Mouse (Mus musculus) lung, embryonic 15.5 days (tissue): ENCODE results near the gene Morn4. TPM values are rescaled to one million over a fixed set of nuclear protein-coding genes. Genes with fewer than 3 reads are reported as not detected.

Source experiments
- ATAC-seq: fragments of 200-750 bp; cut with Nextera tagmentation; 2 replicates; pipeline ENCODE4 v1.8.0; 2017; ENCODE audit warnings: moderate number of reproducible peaks, borderline replicate concordance; ENCODE audit not compliant: low FRiP score, low TSS enrichment; ENCODE audit errors: extremely low read depth
- H3K27ac ChIP-seq: fragments of 300-500 bp; sonication (generic); 2 replicates; pipeline ENCODE4 v1.5.1; 2015; ENCODE audit warnings: moderate library complexity, mild to moderate bottlenecking, inconsistent platforms
- H3K27me3 ChIP-seq: fragments of 300-500 bp; sonication (generic); 2 replicates; pipeline ENCODE4 v1.6.1; 2015; ENCODE audit warnings: inconsistent platforms
- H3K36me3 ChIP-seq: fragments of 300-500 bp; sonication (generic); 2 replicates; pipeline ENCODE4 v1.6.1; 2015; ENCODE audit warnings: inconsistent platforms
- H3K4me1 ChIP-seq: fragments of 300-500 bp; sonication (generic); 2 replicates; pipeline ENCODE4 v1.6.1; 2015; ENCODE audit warnings: inconsistent platforms
- H3K4me2 ChIP-seq: fragments of 300-500 bp; sonication (generic); 2 replicates; pipeline ENCODE4 v1.6.1; 2015; ENCODE audit warnings: inconsistent platforms, mild to moderate bottlenecking, moderate library complexity
- H3K4me3 ChIP-seq: fragments of 300-500 bp; sonication (generic); 2 replicates; pipeline ENCODE4 v1.5.1; 2015; ENCODE audit warnings: mild to moderate bottlenecking, inconsistent platforms
- H3K9ac ChIP-seq: fragments of 300-500 bp; sonication (generic); 2 replicates; pipeline ENCODE4 v1.6.1; 2015; ENCODE audit warnings: inconsistent platforms
- H3K9me3 ChIP-seq: fragments of 300-500 bp; sonication (generic); 2 replicates; pipeline ENCODE4 v1.6.1; 2016; ENCODE audit warnings: inconsistent platforms
- WGBS: fragments of 180-500 bp; shearing (Covaris S2); methylation state at CpG from one replicate; pipeline ENCODE4 v1.1.7; 2015; 5-methylcytosine and 5-hydroxymethylcytosine counted together
- polyA plus RNA-seq: library from polyadenylated mRNA; unstranded; fragments of >200 nt; fragmentation: Nextera tagmentation; extraction: Ambion mirVana; gene quantifications from 2 replicates; pipeline ENCODE4 v1.2.1, GENCODE M21; 2015

Morn4 gene
- polyA plus RNA-seq, 1 experiment from 2014 or later = 21.1 TPM

- 0 out of 2 replicates have a peak, but pooled peaks cover 4% of the 10 kb centered on the region for H3K4me1 ChIP-seq
- no peaks in the 10 kb centered on the region for H3K9me3 ChIP-seq
- H3K27me3 ChIP-seq = no peaks in the 10 kb centered on the region
- H3K4me2 ChIP-seq = no peak overlapping the region
- no peak overlapping the region for H3K9ac ChIP-seq
- 62% methylated on average over 6 of the region's 6 CpGs for WGBS
- ATAC-seq = no peak
- no peak overlapping the region for H3K27ac ChIP-seq
- no peaks in the 10 kb centered on the region for H3K36me3 ChIP-seq
- H3K4me3 ChIP-seq = no peak overlapping the region
Observed at GRCm38 (mm10) chr19:42056719-42057409, 29.3 kb downstream of the Morn4 start.

GRCm38 (mm10) chr19:42055881-42056280 is 30.3 kb downstream of the Morn4 start:
- Histone ChIP-seq H3K36me3 (no peaks in the 10 kb centered on the region), H3K4me3 (no peak overlapping the region), H3K27ac (no peak overlapping the region), H3K9ac (no peak overlapping the region), H3K27me3 (no peaks in the 10 kb centered on the region), H3K4me1 (0 out of 2 replicates have a peak, but pooled peaks cover 4% of the 10 kb centered on the region), H3K9me3 (no peaks in the 10 kb centered on the region), H3K4me2 (no peak overlapping the region)
- WGBS = 88% methylated on average over 2 of the region's 2 CpGs
- no peak for ATAC-seq

GRCm38 (mm10) chr19:42054255-42054654 is 31.9 kb downstream of the Morn4 start:
- no peak for ATAC-seq
- H3K4me3 ChIP-seq = no peak overlapping the region
- H3K27ac ChIP-seq = 0 out of 2 replicates have a peak overlapping the region, but pooled peaks have one; percentile 2
- WGBS = 55% methylated on average over 6 of the region's 6 CpGs
- H3K9me3 ChIP-seq = no peaks in the 10 kb centered on the region
- H3K4me2 ChIP-seq = no peak overlapping the region
- H3K9ac ChIP-seq = no peak overlapping the region
- H3K27me3 ChIP-seq = no peaks in the 10 kb centered on the region
- H3K36me3 ChIP-seq = no peaks in the 10 kb centered on the region
- 0 out of 2 replicates have a peak, but pooled peaks cover 4% of the 10 kb centered on the region for H3K4me1 ChIP-seq

- H3K9me3 ChIP-seq = no peaks in the 10 kb centered on the region
- 70% methylated on average over 4 of the region's 4 CpGs for WGBS
- no peaks in the 10 kb centered on the region for H3K36me3 ChIP-seq
- no peak for ATAC-seq
- H3K27me3 ChIP-seq = no peaks in the 10 kb centered on the region
- no peak within 1 kb of the TSS for H3K27ac ChIP-seq
- no peak within 1 kb of the TSS for H3K4me3 ChIP-seq
- no peak within 1 kb of the TSS for H3K4me2 ChIP-seq
- H3K4me1 ChIP-seq = 0 out of 2 replicates have a peak, but pooled peaks cover 4% of the 10 kb centered on the region
- H3K9ac ChIP-seq = no peak within 1 kb of the TSS
Observed at GRCm38 (mm10) chr19:42051948-42052347, 34.2 kb downstream of the Morn4 start, which contains the start of gene 4933411K16Rik. 4933411K16Rik (plus strand) TSS chr19:42052248.

- no peaks in the 10 kb centered on the region for H3K9me3 ChIP-seq
- 0 out of 2 replicates have a peak, but pooled peaks cover 4% of the 10 kb centered on the region for H3K4me1 ChIP-seq
- no peak for ATAC-seq
Observed at GRCm38 (mm10) chr19:42051351-42051750, 34.8 kb downstream of the Morn4 start.

GRCm38 (mm10) chr19:42050251-42050650 is 35.9 kb downstream of the Morn4 start:
- H3K4me3 ChIP-seq = no peak overlapping the region
- no peak for ATAC-seq
- H3K9me3 ChIP-seq = no peaks in the 10 kb centered on the region
- H3K27ac ChIP-seq = no peak overlapping the region
- H3K4me1 ChIP-seq = peaks cover 11% of the 10 kb centered on the region
- H3K36me3 ChIP-seq = no peaks in the 10 kb centered on the region
- no peak overlapping the region for H3K4me2 ChIP-seq
- WGBS = 79% methylated on average over 1 of the region's 1 CpGs
- H3K27me3 ChIP-seq = no peaks in the 10 kb centered on the region
- H3K9ac ChIP-seq = no peak overlapping the region

More at GRCm38 (mm10) chr19:42051351-42051750, 34.8 kb downstream of the Morn4 start:
- H3K27me3 ChIP-seq = no peaks in the 10 kb centered on the region
- H3K27ac ChIP-seq = no peak overlapping the region
- 92% methylated on average over 3 of the region's 3 CpGs for WGBS
- H3K4me2 ChIP-seq = no peak overlapping the region
- H3K4me3 ChIP-seq = no peak overlapping the region
- no peaks in the 10 kb centered on the region for H3K36me3 ChIP-seq
- H3K9ac ChIP-seq = no peak overlapping the region

GRCm38 (mm10) chr19:42045269-42046102 is 40.7 kb downstream of the Morn4 start, which contains the start of gene Hoga1:
Hoga1 (plus strand) TSS chr19:42045610.
- H3K27ac ChIP-seq = no peak within 1 kb of the TSS
- H3K9me3 ChIP-seq = no peaks in the 10 kb centered on the region
- no peaks in the 10 kb centered on the region for H3K27me3 ChIP-seq
- H3K9ac ChIP-seq = peak within 1 kb of the TSS; percentile 33; the same call in 1 of the 2 replicates
- H3K36me3 ChIP-seq = no peaks in the 10 kb centered on the region
- peak within 1 kb of the TSS; percentile 42 for H3K4me3 ChIP-seq
- peaks cover 7% of the 10 kb centered on the region for H3K4me1 ChIP-seq
- peak within 1 kb of the TSS; percentile 61 for H3K4me2 ChIP-seq
- peak; percentile 91 for ATAC-seq
- 20% methylated on average over 23 of the region's 23 CpGs for WGBS

- H3K4me2 ChIP-seq = no peak overlapping the region
- H3K27ac ChIP-seq = no peak overlapping the region
- 94% methylated on average over 6 of the region's 6 CpGs for WGBS
- no peak overlapping the region for H3K9ac ChIP-seq
- no peak overlapping the region for H3K4me3 ChIP-seq
- no peaks in the 10 kb centered on the region for H3K9me3 ChIP-seq
- H3K27me3 ChIP-seq = peaks cover 5% of the 10 kb centered on the region; the same call in 1 of the 2 replicates
- no peak for ATAC-seq
- H3K36me3 ChIP-seq = no peaks in the 10 kb centered on the region
- peaks cover 7% of the 10 kb centered on the region for H3K4me1 ChIP-seq
Observed at GRCm38 (mm10) chr19:42043988-42044387, 42.2 kb downstream of the Morn4 start.

- Histone ChIP-seq H3K27ac (no peak overlapping the region), H3K4me2 (no peak overlapping the region), H3K4me1 (peaks cover 12% of the 10 kb centered on the region), H3K27me3 (peaks cover 5% of the 10 kb centered on the region; the same call in 1 of the 2 replicates), H3K9ac (no peak overlapping the region), H3K9me3 (no peaks in the 10 kb centered on the region), H3K36me3 (no peaks in the 10 kb centered on the region; the same call in none of the 2 replicates), H3K4me3 (no peak overlapping the region)
- ATAC-seq = no peak
- 90% methylated on average over 12 of the region's 12 CpGs for WGBS
Observed at GRCm38 (mm10) chr19:42038310-42038709, 47.8 kb downstream of the Morn4 start.

GRCm38 (mm10) chr19:42037167-42037702 is 48.9 kb downstream of the Morn4 start:
- H3K4me1 ChIP-seq = peaks cover 12% of the 10 kb centered on the region
- peaks cover 5% of the 10 kb centered on the region; the same call in 1 of the 2 replicates for H3K27me3 ChIP-seq
- no peak overlapping the region for H3K27ac ChIP-seq
- ATAC-seq = no peak
- no peak overlapping the region for H3K9ac ChIP-seq
- WGBS = 57% methylated on average over 11 of the region's 11 CpGs
- H3K4me3 ChIP-seq = no peak overlapping the region
- no peaks in the 10 kb centered on the region for H3K9me3 ChIP-seq
- H3K4me2 ChIP-seq = no peak overlapping the region
- no peaks in the 10 kb centered on the region; the same call in none of the 2 replicates for H3K36me3 ChIP-seq

- H3K4me2 ChIP-seq = no peak overlapping the region
- ATAC-seq = no peak
- no peaks in the 10 kb centered on the region for H3K9me3 ChIP-seq
- H3K36me3 ChIP-seq = no peaks in the 10 kb centered on the region; the same call in none of the 2 replicates
- 60% methylated on average over 3 of the region's 3 CpGs for WGBS
- peaks cover 5% of the 10 kb centered on the region; the same call in 1 of the 2 replicates for H3K27me3 ChIP-seq
- H3K4me3 ChIP-seq = no peak overlapping the region
- H3K4me1 ChIP-seq = peaks cover 12% of the 10 kb centered on the region
- no peak overlapping the region for H3K9ac ChIP-seq
- no peak overlapping the region for H3K27ac ChIP-seq
Observed at GRCm38 (mm10) chr19:42036357-42036756, 49.8 kb downstream of the Morn4 start.
